Mouse (Mus musculus) gastrocnemius, postnatal 36 days (tissue): ENCODE measurements around the gene Gm21767. TPM values are rescaled to one million over a fixed set of nuclear protein-coding genes. Genes with fewer than 3 reads are reported as not detected.
"Not testable (repeated sequence)": the region's sequence is repeated elsewhere in the genome, so short reads cannot be mapped to it uniquely, and the experiment has no call there.

Experiments
- DNase-seq, 2 experiments: peaks; one replicate each; pipeline ENCODE4 v3.0.0; 2022
- intact Hi-C: fragments of 180-260 bp; cut with DNase I; formaldehyde crosslinking; loops from one replicate; pipeline ENCODE4 v1.15.1; 2025
- long read RNA-seq, 2 experiments: library from polyadenylated mRNA; stranded (forward); transcript quantifications; one replicate each; pipeline ENCODE4 v2.0.0; 2021
- total RNA-seq, 2 experiments: library from RNA; stranded (reverse); gene quantifications; 2 replicates each; pipeline ENCODE4 v1.2.3; 2021

Gene Gm21767
- not detected for total RNA-seq
- long read RNA-seq, experiment 1, result 0 reads
- long read RNA-seq, experiment 2, result 0 reads

DNA sequence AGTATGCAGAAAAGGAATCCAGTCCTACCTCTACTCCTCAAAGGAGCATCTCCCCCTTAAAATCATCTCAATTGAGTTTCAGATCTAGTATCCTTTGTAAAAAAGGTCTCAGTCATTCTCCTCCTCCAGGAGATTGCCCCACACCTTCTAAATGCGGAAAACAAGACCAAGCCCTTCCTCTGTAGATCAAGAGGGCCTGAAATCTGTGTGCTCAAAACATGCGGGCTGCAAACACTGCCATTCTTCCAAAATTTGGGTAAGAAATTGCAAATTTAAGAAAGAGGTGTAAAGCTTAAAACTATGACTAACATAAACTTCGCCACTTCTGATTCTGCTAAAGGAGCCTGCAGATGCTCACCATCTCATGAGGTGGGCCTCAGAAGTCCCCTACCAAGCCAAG lies at the start of gene Gm21767:
Gene Gm21767 (plus strand): TSS at position 301 of the 400 bp plus-strand sequence.
- intact Hi-C loops, result not testable (repeated sequence)

More for the DNA sequence above, at the start of gene Gm21767:
- not testable (repeated sequence) for DNase-seq
